Mouse (Mus musculus) megakaryocyte, embryonic 14.5 days (primary cell): Measurements from ENCODE around the gene Gm13283.

Experiments used
- FLI1 ChIP-seq: IDR thresholded peaks from 2 replicates; pipeline ENCODE4 v1.6.1; 2012; ENCODE audit warnings: low read length, inconsistent platforms, mixed read lengths
- GATA1 ChIP-seq: IDR thresholded peaks from 3 replicates; pipeline ENCODE4 v1.6.1; 2012; ENCODE audit warnings: mixed read lengths, low read length, inconsistent platforms, borderline replicate concordance

GRCm38 (mm10) chr4:88741426-88741825 is 18.5 kb upstream of the Gm13283 start:
- TF ChIP-seq GATA1: no peak
- TF ChIP-seq FLI1: no peak
